Mouse (Mus musculus) heart, embryonic 10.5 days (tissue): ENCODE measurements around the gene Fam81b. TPM values are rescaled to one million over a fixed set of nuclear protein-coding genes. Genes with fewer than 3 reads are reported as not detected.

ENCODE experiments used
- DNase-seq: peaks from one replicate; pipeline ENCODE4 v3.0.0-alpha.2; 2017; ENCODE audit warnings: low spot score
- H3K27ac ChIP-seq: fragments of 300-500 bp; sonication (generic); 2 replicates; pipeline ENCODE4 v1.5.1; 2016; ENCODE audit warnings: mild to moderate bottlenecking
- H3K27me3 ChIP-seq: fragments of 300-500 bp; sonication (generic); 2 replicates; pipeline ENCODE4 v1.6.1; 2016; ENCODE audit warnings: mild to moderate bottlenecking; ENCODE audit not compliant: poor library complexity, insufficient read depth, severe bottlenecking
- H3K36me3 ChIP-seq: fragments of 300-500 bp; sonication (generic); 2 replicates; pipeline ENCODE4 v1.6.1; 2016; ENCODE audit warnings: mild to moderate bottlenecking, moderate library complexity
- H3K4me1 ChIP-seq: fragments of 300-500 bp; sonication (generic); 2 replicates; pipeline ENCODE4 v1.6.1; 2016; ENCODE audit warnings: mild to moderate bottlenecking
- H3K4me3 ChIP-seq: fragments of 300-500 bp; sonication (generic); 2 replicates; pipeline ENCODE4 v1.5.1; 2016; ENCODE audit warnings: mild to moderate bottlenecking, moderate library complexity
- H3K9me3 ChIP-seq: fragments of 300-500 bp; sonication (generic); 2 replicates; pipeline ENCODE4 v1.6.1; 2016; ENCODE audit warnings: mild to moderate bottlenecking, moderate library complexity
- WGBS: fragments of 180-500 bp; shearing (Covaris S2); methylation state at CpG from one replicate; pipeline ENCODE4 v1.1.7; 2016; 5-methylcytosine and 5-hydroxymethylcytosine counted together
- polyA plus RNA-seq: library from polyadenylated mRNA; unstranded; fragments of >200 nt; fragmentation: Nextera tagmentation; extraction: Ambion mirVana; gene quantifications from 2 replicates; pipeline ENCODE4 v1.2.1, GENCODE M21; 2016

The Fam81b gene
- polyA plus RNA-seq, 1 experiment from 2014 or later: not detected

DNA sequence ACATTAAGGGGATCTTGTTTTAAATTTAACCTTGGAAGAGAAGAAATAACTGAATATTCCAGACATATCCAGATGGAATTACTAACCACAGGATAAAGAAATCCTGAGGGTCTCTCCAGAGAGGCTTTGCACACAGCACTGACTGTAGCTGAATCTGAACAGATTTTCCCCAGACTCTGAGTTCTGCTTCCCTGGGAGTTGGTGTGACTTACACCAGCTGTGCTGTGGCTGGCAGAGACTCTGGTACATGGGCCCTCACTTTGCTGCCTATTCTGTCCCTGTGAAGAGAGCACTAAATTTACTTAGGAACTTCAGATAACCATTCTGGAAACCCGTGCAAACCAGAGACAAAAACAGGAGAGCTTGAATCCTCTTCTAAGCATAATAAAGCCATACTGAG is 46.1 kb downstream of the Fam81b start:
- Histone ChIP-seq H3K27ac (no peak overlapping the region), H3K4me1 (no peaks in the 10 kb centered on the region), H3K36me3 (no peaks in the 10 kb centered on the region), H3K4me3 (no peak overlapping the region), H3K9me3 (no peaks in the 10 kb centered on the region), H3K27me3 (no peaks in the 10 kb centered on the region)
- no peak for DNase-seq
- WGBS: 45% methylated on average over 1 of the region's 1 CpGs

DNA sequence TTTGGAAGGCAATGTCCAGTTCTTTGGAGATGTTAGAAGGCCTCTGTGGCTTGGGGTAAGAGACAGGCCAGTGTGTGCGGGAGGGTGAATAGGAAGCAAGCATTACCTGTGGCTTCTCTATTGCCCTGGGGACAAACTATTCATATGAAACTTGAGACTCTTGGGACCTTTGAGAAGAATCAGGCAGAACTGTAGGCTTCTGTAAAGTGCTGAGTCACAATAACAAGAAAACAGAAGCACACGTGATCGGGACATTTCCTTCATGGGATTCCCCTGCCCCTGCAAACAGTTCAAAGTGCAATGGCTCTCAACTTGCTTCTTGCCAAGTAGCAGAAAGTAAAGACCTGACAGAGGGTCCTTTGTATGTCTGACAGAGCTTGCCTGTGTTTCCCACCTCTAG is 48.5 kb downstream of the Fam81b start:
- H3K4me3 ChIP-seq: no peak overlapping the region
- no peaks in the 10 kb centered on the region for H3K36me3 ChIP-seq
- H3K4me1 ChIP-seq: no peaks in the 10 kb centered on the region
- no peaks in the 10 kb centered on the region for H3K27me3 ChIP-seq
- 86% methylated on average over 3 of the region's 3 CpGs for WGBS
- DNase-seq: no peak
- no peaks in the 10 kb centered on the region for H3K9me3 ChIP-seq
- no peak overlapping the region for H3K27ac ChIP-seq

DNA sequence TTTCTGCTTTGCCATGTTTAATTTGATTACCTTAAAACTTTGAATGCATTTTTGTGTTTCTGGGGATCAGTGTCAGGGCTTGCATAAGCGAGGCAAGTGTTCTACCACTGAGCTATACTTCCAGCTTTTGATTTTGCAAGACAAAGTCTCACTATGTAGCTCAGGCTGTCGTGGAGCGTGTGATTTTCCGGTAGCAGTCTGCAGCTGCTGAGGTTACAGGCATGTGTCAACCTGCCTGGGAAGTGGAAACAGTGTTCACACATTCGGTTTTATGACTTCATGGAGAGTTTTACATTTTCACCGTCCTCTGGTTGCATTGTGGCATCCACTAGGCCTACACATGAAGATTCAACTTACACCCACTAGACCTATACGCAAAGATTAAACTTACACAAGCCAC is 54.8 kb downstream of the Fam81b start:
- H3K27me3 ChIP-seq: no peaks in the 10 kb centered on the region
- H3K27ac ChIP-seq: no peak overlapping the region
- WGBS: 81% methylated on average over 7 of the region's 7 CpGs
- no peak for DNase-seq
- no peak overlapping the region for H3K4me3 ChIP-seq
- no peaks in the 10 kb centered on the region for H3K36me3 ChIP-seq
- H3K4me1 ChIP-seq: no peaks in the 10 kb centered on the region
- no peaks in the 10 kb centered on the region for H3K9me3 ChIP-seq

DNA sequence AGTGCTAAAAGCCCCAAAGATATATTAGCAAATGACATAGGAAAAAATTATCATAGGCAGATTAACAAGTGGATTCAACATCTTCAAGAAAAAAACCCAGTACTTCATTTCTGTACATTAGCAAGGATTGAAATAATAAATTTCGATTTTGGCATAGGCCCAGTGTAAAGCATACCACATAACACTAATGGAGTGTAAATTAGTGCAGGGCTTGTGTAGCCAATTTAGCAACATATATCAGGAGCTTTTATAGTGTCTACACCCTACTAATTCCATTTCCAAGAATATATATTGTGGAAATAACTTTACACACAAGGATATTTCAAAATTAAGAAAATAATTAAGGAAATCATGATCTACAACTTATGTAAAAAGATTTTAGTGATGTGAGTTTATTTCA is 55.8 kb downstream of the Fam81b start:
- Histone ChIP-seq H3K36me3 (no peaks in the 10 kb centered on the region), H3K4me3 (no peak overlapping the region), H3K27ac (no peak overlapping the region), H3K4me1 (no peaks in the 10 kb centered on the region), H3K9me3 (no peaks in the 10 kb centered on the region), H3K27me3 (no peaks in the 10 kb centered on the region)
- WGBS: 47% methylated on average over 1 of the region's 1 CpGs
- DNase-seq: no peak

DNA sequence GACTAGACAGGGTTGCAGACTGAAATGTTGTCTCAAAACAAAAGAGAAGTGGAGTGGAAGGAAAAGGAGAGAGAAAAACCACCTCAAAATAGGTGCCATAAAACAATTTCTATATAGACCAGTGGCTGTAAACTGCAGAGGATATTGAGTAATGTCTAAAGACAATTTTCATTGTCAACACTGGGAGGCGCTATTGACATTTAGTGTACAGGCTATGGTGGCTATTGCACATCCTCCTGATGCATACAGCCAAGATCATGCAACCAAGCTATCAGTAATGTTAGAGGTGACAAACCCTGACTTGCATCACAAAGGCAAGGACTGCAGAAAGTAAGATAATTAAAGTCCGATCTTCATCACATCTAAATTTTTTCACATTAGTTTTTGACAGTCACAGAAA is 89.5 kb downstream of the Fam81b start:
- no peaks in the 10 kb centered on the region for H3K9me3 ChIP-seq
- H3K4me3 ChIP-seq: no peak overlapping the region
- H3K36me3 ChIP-seq: no peaks in the 10 kb centered on the region
- WGBS: 45% methylated on average over 2 of the region's 2 CpGs
- no peak for DNase-seq
- no peaks in the 10 kb centered on the region for H3K4me1 ChIP-seq
- no peaks in the 10 kb centered on the region for H3K27me3 ChIP-seq
- no peak overlapping the region for H3K27ac ChIP-seq

DNA sequence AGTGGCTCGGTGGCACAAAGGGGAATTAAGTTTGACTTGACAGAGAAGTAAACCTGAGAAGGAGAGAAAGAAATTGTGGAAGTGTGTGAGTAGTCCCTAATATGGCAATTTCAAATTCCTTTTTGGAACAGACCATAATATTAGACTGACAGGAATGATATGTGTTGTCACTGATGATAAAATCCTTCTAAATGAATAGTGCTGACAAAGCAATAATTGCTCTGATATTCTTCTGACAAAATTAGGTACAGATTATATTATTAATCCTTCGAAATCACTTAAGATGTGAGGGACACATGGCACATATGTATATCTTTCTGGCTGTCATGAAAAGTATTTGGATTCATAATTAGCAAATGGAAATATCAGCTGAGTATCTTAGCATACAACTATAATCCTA is 89.9 kb downstream of the Fam81b start:
- Histone ChIP-seq H3K27ac (no peak overlapping the region), H3K27me3 (no peaks in the 10 kb centered on the region), H3K4me3 (no peak overlapping the region), H3K36me3 (no peaks in the 10 kb centered on the region), H3K4me1 (no peaks in the 10 kb centered on the region), H3K9me3 (no peaks in the 10 kb centered on the region)
- no peak for DNase-seq
- WGBS: 90% methylated on average over 2 of the region's 2 CpGs

DNA sequence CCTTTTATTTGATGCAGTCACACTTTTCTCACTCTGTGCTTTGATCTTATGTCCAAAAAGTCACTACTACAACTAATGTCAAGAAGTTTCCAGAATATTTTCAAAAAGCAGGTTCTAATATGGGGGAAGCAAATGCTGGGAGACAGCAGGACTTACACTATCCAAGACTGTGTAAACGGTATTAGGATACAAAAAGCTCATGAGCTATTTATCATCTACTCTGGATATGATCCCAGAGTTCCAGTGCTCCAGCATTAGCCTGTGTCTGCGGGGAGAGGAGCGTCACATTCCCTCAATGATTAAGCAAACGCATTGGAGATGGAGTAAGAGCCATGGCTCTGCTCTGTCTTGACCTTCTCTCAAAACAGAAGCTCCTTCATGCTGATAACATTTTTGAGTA is 104.9 kb downstream of the Fam81b start:
- Histone ChIP-seq H3K4me3 (no peak overlapping the region), H3K36me3 (0 out of 2 replicates have a peak, but pooled peaks cover 2% of the 10 kb centered on the region), H3K27me3 (no peaks in the 10 kb centered on the region), H3K9me3 (no peaks in the 10 kb centered on the region), H3K4me1 (no peaks in the 10 kb centered on the region), H3K27ac (no peak overlapping the region)
- WGBS: 82% methylated on average over 4 of the region's 4 CpGs
- DNase-seq: no peak

DNA sequence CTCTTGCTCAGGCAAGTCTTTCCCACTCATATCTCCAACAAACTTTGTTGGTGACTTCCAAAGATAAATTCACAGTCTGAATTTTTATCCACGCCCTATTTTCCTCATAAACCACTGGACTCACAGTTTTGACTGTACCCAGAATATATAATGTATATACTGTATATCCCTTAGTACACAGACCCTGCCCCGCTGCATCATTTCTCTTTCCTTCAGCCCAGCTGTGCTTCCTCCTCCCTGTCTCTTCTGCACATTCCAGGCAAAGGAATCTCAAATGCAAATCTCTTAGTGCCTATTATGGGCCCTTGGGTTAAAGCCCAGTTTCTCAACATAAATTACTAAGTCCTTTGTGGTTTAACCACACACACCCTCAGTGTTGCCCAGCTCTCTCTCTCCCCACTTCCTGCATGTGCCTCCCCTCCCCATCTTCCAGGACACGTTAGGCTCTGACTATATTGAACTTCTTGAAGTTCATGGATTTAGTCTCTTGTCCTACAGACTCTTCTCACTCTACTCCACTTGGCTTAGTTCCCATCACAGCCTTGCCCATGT is 107.5 kb downstream of the Fam81b start:
- H3K36me3 ChIP-seq: peaks cover 6% of the 10 kb centered on the region; the same call in 1 of the 2 replicates
- 81% methylated on average over 3 of the region's 3 CpGs for WGBS
- no peak overlapping the region for H3K27ac ChIP-seq
- no peak overlapping the region for H3K4me3 ChIP-seq
- no peaks in the 10 kb centered on the region for H3K4me1 ChIP-seq
- H3K27me3 ChIP-seq: no peaks in the 10 kb centered on the region
- H3K9me3 ChIP-seq: no peaks in the 10 kb centered on the region
- no peak for DNase-seq

DNA sequence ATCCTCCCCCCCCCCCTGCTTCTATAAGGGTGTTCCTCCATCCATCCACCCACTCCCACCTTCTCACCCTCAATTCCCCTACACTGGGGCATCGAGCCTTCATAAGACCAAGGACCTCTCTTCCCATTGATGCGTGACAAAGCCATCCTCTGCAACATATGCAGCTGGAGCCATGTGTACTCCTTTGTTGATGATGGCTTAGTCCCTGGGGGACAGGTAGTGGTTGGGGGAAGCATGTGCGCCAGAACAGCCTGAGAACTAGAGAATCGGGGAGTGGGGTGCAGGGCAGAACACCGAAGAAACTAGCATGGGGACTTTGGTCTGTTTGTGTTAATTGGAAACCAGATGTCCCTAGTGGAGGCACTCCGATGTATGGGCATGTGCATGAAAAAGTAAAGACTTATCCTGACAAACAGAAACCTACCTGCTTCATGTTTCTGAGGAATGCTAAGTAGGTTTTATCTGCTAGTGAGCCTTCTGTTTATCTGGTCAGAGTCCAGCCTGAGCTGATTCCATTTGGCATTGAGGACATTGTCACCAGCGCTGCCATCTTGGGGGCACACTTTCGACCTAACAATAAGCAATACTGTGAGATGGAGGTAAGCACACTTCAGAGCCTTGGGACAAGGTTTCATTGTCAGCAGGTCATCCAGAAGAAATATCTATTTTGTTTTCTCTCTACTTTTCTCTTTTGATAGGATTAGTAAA is 109.3 kb downstream of the Fam81b start:
- no peak overlapping the region for H3K4me3 ChIP-seq
- no peaks in the 10 kb centered on the region for H3K27me3 ChIP-seq
- H3K27ac ChIP-seq: no peak overlapping the region
- no peaks in the 10 kb centered on the region for H3K9me3 ChIP-seq
- DNase-seq: no peak
- WGBS: 92% methylated on average over 8 of the region's 8 CpGs
- H3K4me1 ChIP-seq: no peaks in the 10 kb centered on the region
- H3K36me3 ChIP-seq: peaks cover 23% of the 10 kb centered on the region

DNA sequence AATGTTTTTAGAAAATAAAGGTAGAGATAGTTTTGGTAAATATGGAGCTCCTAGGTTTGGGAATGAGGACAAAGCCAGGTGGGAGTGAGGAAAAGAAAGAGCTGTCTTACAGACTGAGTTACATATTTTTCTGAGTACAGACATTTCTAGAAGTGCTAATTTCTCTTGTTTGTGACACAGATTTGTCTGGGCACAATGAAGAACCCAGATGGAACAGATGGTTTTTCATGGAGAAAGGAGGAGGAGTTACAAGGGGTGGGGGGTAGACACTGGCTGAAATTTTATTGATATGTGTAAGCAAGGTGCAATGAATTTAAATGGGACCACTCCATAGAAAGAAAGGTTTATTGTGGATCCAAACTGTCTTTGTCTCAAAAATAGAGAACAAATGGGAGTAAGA is 109.9 kb downstream of the Fam81b start:
- no peak overlapping the region for H3K27ac ChIP-seq
- H3K9me3 ChIP-seq: no peaks in the 10 kb centered on the region
- H3K4me1 ChIP-seq: no peaks in the 10 kb centered on the region
- no peaks in the 10 kb centered on the region for H3K27me3 ChIP-seq
- no peak for DNase-seq
- no peak overlapping the region for H3K4me3 ChIP-seq
- H3K36me3 ChIP-seq: peaks cover 28% of the 10 kb centered on the region

DNA sequence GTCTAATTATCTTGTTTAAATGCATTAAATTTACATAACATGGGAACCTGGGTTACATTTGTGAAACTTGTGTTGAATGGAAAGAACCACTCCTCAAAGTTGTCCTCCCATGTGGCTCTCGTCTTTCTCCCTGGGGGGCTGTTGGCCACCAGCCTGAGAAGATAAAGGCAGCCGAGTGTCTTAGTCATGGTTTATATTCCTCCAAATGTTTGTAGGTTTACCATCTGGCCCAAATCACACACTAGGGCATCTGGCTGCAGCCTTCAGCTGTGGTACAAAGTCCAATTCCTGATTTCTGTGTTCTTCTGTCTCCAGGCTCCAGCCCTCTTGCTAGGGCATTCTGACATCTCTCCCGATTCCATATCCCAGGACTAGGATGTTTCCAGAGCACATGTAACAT is 114.6 kb downstream of the Fam81b start:
- 85% methylated on average over 3 of the region's 3 CpGs for WGBS
- no peaks in the 10 kb centered on the region for H3K27me3 ChIP-seq
- no peaks in the 10 kb centered on the region for H3K4me1 ChIP-seq
- no peak for DNase-seq
- H3K4me3 ChIP-seq: no peak overlapping the region
- H3K9me3 ChIP-seq: no peaks in the 10 kb centered on the region
- H3K36me3 ChIP-seq: peaks cover 46% of the 10 kb centered on the region
- H3K27ac ChIP-seq: no peak overlapping the region

DNA sequence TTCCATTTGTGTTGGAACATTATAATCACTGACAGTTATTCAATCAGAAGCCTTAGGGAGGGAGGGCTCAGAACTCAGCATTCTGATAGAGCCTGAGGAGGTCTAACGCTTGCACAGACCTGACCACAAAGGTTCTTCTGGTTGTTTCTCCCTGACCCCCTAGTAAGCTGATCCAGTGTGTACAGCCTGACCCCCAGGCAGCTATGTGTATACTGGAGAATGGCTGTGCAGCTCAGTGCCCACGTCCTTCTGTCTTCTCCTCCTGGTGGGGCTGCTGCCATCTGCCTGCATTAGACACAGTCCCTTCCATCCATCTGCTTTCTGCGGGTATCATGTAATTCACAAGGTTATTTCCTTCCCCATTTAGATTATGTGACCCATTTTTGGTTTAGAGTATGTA is 115.7 kb downstream of the Fam81b start:
- Histone ChIP-seq H3K27ac (no peak overlapping the region), H3K27me3 (no peaks in the 10 kb centered on the region), H3K36me3 (peaks cover 46% of the 10 kb centered on the region), H3K4me3 (no peak overlapping the region), H3K9me3 (no peaks in the 10 kb centered on the region), H3K4me1 (no peaks in the 10 kb centered on the region)
- WGBS: 93% methylated on average over 3 of the region's 3 CpGs
- no peak for DNase-seq

DNA sequence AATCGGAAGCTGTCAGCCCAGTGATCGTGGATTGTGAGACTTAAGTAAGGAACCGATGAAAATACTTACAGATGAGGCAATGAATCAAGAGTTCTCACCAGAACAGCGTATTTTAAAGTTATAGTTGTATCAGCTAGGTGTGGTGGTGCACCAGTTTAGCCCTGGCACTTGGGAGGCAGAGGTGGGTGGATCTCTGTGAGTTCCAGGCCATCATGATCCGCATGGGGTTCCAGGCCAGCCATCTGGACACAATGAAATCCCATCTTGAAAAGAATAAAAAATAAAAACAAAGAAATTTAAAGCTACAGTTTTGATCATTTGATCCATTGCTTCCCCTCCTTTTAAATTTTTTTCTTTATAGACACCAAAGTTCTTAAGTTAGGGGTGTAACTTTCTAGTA is 117.2 kb downstream of the Fam81b start:
- no peak for DNase-seq
- H3K27me3 ChIP-seq: no peaks in the 10 kb centered on the region
- no peaks in the 10 kb centered on the region for H3K9me3 ChIP-seq
- no peak overlapping the region for H3K27ac ChIP-seq
- H3K4me1 ChIP-seq: no peaks in the 10 kb centered on the region
- WGBS: 92% methylated on average over 5 of the region's 5 CpGs
- peaks cover 48% of the 10 kb centered on the region for H3K36me3 ChIP-seq
- no peak overlapping the region for H3K4me3 ChIP-seq

DNA sequence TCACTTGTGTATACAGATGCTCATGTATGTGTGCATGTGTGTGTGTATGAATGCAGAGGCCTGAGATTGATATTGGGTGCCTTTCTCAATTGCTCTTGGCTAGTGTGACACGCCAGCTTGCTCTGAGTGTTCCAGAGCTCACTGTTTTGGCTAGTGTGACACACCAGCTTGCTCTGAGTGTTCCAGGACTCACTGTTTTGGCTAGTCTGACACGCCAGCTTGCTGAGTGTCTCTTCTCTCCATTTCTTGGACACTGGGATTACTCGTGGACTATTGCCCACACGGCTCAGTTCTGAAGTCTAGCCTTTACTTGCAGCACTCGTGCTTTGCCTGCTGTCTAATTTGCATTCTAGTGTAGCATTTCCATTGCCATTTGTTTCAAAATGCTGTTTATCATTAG is 126.2 kb downstream of the Fam81b start:
- Histone ChIP-seq H3K9me3 (no peaks in the 10 kb centered on the region), H3K27ac (no peak overlapping the region), H3K36me3 (peaks cover 46% of the 10 kb centered on the region), H3K4me3 (no peak overlapping the region), H3K4me1 (no peaks in the 10 kb centered on the region), H3K27me3 (no peaks in the 10 kb centered on the region)
- 87% methylated on average over 5 of the region's 5 CpGs for WGBS
- no peak for DNase-seq
